Mouse (Mus musculus): ENCODE measurements around the gene March8. TPM values are rescaled to one million over a fixed set of nuclear protein-coding genes. Genes with fewer than 3 reads are reported as not detected.

March8 gene
- polyA plus RNA-seq, 1 experiment from 2014 or later, result 35.7 TPM

Other genes starting within 250 kb of the March8 start
- 11.0 and 13.1 TPM in 2 replicates for gene Tmcc1, start 144.5 kb upstream of the March8 start, polyA plus RNA-seq (2016; fragmentation: Nextera tagmentation; extraction: Ambion mirVana)
- gene Washc2, start 130.0 kb upstream of the March8 start, polyA plus RNA-seq (2016; fragmentation: Nextera tagmentation; extraction: Ambion mirVana), result 39.6 and 42.1 TPM in 2 replicates
- gene Zfand4, start 73.8 kb upstream of the March8 start, polyA plus RNA-seq (2016; fragmentation: Nextera tagmentation; extraction: Ambion mirVana), result 4.5 and 5.3 TPM in 2 replicates
- gene Alox5, start 123.2 kb downstream of the March8 start, polyA plus RNA-seq (2016; fragmentation: Nextera tagmentation; extraction: Ambion mirVana), result 2.6 and 2.7 TPM in 2 replicates
- gene Olfr211, start 151.1 kb downstream of the March8 start, polyA plus RNA-seq (2016; fragmentation: Nextera tagmentation; extraction: Ambion mirVana), result not detected in 2 replicates
- gene Olfr212, start 168.5 kb downstream of the March8 start, polyA plus RNA-seq (2016; fragmentation: Nextera tagmentation; extraction: Ambion mirVana), result not detected in 2 replicates
- not detected in 2 replicates for gene Olfr213, start 200.4 kb downstream of the March8 start, polyA plus RNA-seq (2016; fragmentation: Nextera tagmentation; extraction: Ambion mirVana)
- gene Gm5580, start 213.1 kb downstream of the March8 start, polyA plus RNA-seq (2016; fragmentation: Nextera tagmentation; extraction: Ambion mirVana), result 0.33 TPM in 2 replicates
- not detected in 2 replicates for gene Olfr214, start 216.2 kb downstream of the March8 start, polyA plus RNA-seq (2016; fragmentation: Nextera tagmentation; extraction: Ambion mirVana)
- gene Olfr215, start 246.2 kb downstream of the March8 start, polyA plus RNA-seq (2016; fragmentation: Nextera tagmentation; extraction: Ambion mirVana), result not detected in 2 replicates